Mouse (Mus musculus): ENCODE results near the gene Akr1b8.
"Not testable (repeated sequence)": the region's sequence is repeated elsewhere in the genome, so short reads cannot be mapped to it uniquely, and the experiment has no call there.

The Akr1b8 gene

GRCm38 (mm10) chr6:34406746-34407145 is 52.8 kb downstream of the Akr1b8 start:
- no peak for DNase-seq

GRCm38 (mm10) chr6:34407403-34407802 is 53.5 kb downstream of the Akr1b8 start:
- no peak for DNase-seq

- DNase-seq, result no peak
These were observed 58.1 kb downstream of the Akr1b8 start, which contains the start of gene Akr1b7 for GRCm38 (mm10) chr6:34412023-34412422. Gene Akr1b7 (plus strand): TSS chr6:34412334.

- no peak for DNase-seq
These were observed 58.8 kb downstream of the Akr1b8 start for GRCm38 (mm10) chr6:34412688-34413087.

- DNase-seq, result not testable (repeated sequence)
These were observed 59.5 kb downstream of the Akr1b8 start for GRCm38 (mm10) chr6:34413386-34413785.

- DNase-seq, result no peak
These were observed 62.6 kb downstream of the Akr1b8 start for GRCm38 (mm10) chr6:34416521-34416920.
